Mouse (Mus musculus) hindbrain, postnatal 0 days (tissue): ENCODE data around the gene Ccdc24. TPM values are rescaled to one million over a fixed set of nuclear protein-coding genes. Genes with fewer than 3 reads are reported as not detected.
A peak's percentile ranks its signal among the peaks of the same experiment; 100 is the strongest.

ENCODE experiments used
- ATAC-seq: fragments of 200-750 bp; cut with Nextera tagmentation; 2 replicates; pipeline ENCODE4 v1.8.0; 2017; ENCODE audit warnings: mild to moderate bottlenecking, moderate TSS enrichment, moderate library complexity
- DNase-seq: peaks from one replicate; pipeline ENCODE4 v3.0.0-alpha.2; 2015; ENCODE audit warnings: low spot score
- H3K27ac ChIP-seq: fragments of 300-500 bp; sonication (generic); 2 replicates; pipeline ENCODE4 v1.5.1; 2014; ENCODE audit warnings: mild to moderate bottlenecking
- H3K27me3 ChIP-seq: fragments of 300-500 bp; sonication (generic); 2 replicates; pipeline ENCODE4 v1.6.1; 2014; ENCODE audit warnings: low read length, mixed read lengths; ENCODE audit not compliant: insufficient read depth
- H3K36me3 ChIP-seq: fragments of 300-500 bp; sonication (generic); 2 replicates; pipeline ENCODE4 v1.6.1; 2014; ENCODE audit warnings: low read length, mixed read lengths; ENCODE audit not compliant: insufficient read depth
- H3K4me1 ChIP-seq: fragments of 300-500 bp; sonication (generic); 2 replicates; pipeline ENCODE4 v1.6.1; 2014; ENCODE audit warnings: antibody characterized with exemption, low read length, mixed read lengths; ENCODE audit not compliant: insufficient read depth
- H3K4me2 ChIP-seq: fragments of 300-500 bp; sonication (generic); 2 replicates; pipeline ENCODE4 v1.6.1; 2014; ENCODE audit warnings: low read depth, mild to moderate bottlenecking, low read length, moderate library complexity, mixed read lengths
- H3K4me3 ChIP-seq: fragments of 300-500 bp; sonication (generic); 2 replicates; pipeline ENCODE4 v1.5.1; 2014; ENCODE audit warnings: low read length
- H3K9ac ChIP-seq: fragments of 300-500 bp; sonication (generic); replicated peaks from 2 replicates; pipeline ENCODE4 v1.6.1; 2014; ENCODE audit warnings: mild to moderate bottlenecking, low read length, moderate library complexity, mixed read lengths
- H3K9me3 ChIP-seq: fragments of 300-500 bp; sonication (generic); 2 replicates; pipeline ENCODE4 v1.6.1; 2016; ENCODE audit warnings: low read length, mixed read lengths
- CTCF ChIP-seq: IDR thresholded peaks from 2 replicates; pipeline ENCODE4 v1.5.1; 2016; ENCODE audit warnings: antibody characterized with exemption, control low read depth, low read depth
- whole genome bisulfite sequencing: fragments of 180-500 bp; shearing (Covaris S2); extraction: QIAGEN DNeasy Blood & Tissue Kit; methylation state at CpG from one replicate; pipeline ENCODE4 v1.1.7; 2014; 5-methylcytosine and 5-hydroxymethylcytosine counted together
- polyA plus RNA-seq: library from polyadenylated mRNA; unstranded; fragments of >200 nt; fragmentation: Nextera tagmentation; extraction: Ambion mirVana; gene quantifications from 2 replicates; pipeline ENCODE4 v1.2.1, GENCODE M21; 2015
- total RNA-seq: library from RNA; depleted of rRNA; stranded (reverse); fragments of >200 nt; gene quantifications from 2 replicates; pipeline ENCODE4 v1.2.3, GENCODE M21; 2014

The Ccdc24 gene
- total and polyA plus RNA-seq, 2 experiments from 2014 or later = 1.7 to 2.0 TPM

DNA sequence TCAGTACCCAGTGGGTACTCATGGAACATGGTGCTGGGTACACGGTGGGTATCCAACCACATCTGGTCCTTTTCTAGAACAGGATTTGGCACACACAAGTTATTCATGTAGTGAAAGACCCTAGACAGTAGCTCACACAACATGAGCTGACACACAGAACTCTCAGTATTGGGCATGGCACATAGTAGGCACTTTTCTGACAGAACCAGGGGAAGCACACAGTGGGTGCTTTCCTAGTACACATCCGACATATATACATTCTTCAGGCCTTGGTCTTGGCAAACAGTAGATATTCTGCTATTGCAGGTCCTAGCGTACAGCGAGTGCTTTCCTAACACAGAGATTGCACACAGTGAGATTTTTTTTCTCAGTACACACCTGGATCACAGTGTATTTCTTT is 26.1 kb downstream of the Ccdc24 start:
- Histone ChIP-seq H3K9me3 (no peaks in the 10 kb centered on the region), H3K4me1 (peaks cover 21% of the 10 kb centered on the region; the same call in 1 of the 2 replicates), H3K4me3 (no peak overlapping the region), H3K27me3 (no peaks in the 10 kb centered on the region), H3K27ac (peak overlapping the region; percentile 61), H3K4me2 (no peak overlapping the region), H3K9ac (no peak overlapping the region), H3K36me3 (no peaks in the 10 kb centered on the region; the same call in 1 of the 2 replicates)
- no peak for DNase-seq
- no peak for TF ChIP-seq CTCF
- WGBS = 95% methylated on average over 4 of the region's 4 CpGs
- no peak for ATAC-seq

- WGBS = 40% methylated on average over 11 of the region's 11 CpGs
- peaks cover 21% of the 10 kb centered on the region for H3K4me1 ChIP-seq
- H3K4me3 ChIP-seq = no peak overlapping the region
- no peak for TF ChIP-seq CTCF
- ATAC-seq = no peak
- no peak overlapping the region for H3K4me2 ChIP-seq
- H3K9ac ChIP-seq = no peak overlapping the region
- H3K9me3 ChIP-seq = no peaks in the 10 kb centered on the region
- H3K27ac ChIP-seq = no peak overlapping the region
- H3K36me3 ChIP-seq = no peaks in the 10 kb centered on the region; the same call in 1 of the 2 replicates
- H3K27me3 ChIP-seq = no peaks in the 10 kb centered on the region
- DNase-seq = peak; percentile 39
Observed at GRCm38 (mm10) chr4:117845316-117845715, 27.0 kb downstream of the Ccdc24 start.

DNA sequence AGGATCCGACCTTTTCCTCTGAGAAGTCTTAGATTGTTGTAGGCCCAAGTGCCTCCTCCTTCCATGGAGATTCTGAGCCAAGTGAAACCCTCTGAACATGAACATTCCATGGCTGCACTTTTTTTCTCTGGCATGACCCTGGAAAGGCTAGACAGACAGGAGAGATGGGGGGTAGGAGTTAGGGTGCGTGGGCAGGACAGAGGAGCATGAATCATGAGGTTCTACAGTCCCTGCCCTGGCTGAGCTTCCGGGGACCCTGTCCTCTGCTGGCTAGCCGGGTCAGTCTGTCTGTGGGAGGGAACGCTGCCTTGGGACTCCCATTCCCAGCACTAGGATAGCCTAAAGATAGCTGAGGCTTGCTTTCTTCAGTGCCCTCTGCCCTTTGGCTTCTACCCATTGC is 27.9 kb downstream of the Ccdc24 start:
- no peak overlapping the region for H3K4me3 ChIP-seq
- H3K4me2 ChIP-seq = no peak overlapping the region
- H3K4me1 ChIP-seq = peaks cover 13% of the 10 kb centered on the region
- H3K9ac ChIP-seq = no peak overlapping the region
- 85% methylated on average over 5 of the region's 5 CpGs for WGBS
- no peak overlapping the region for H3K27ac ChIP-seq
- no peaks in the 10 kb centered on the region for H3K9me3 ChIP-seq
- no peak for TF ChIP-seq CTCF
- no peak for DNase-seq
- no peaks in the 10 kb centered on the region for H3K27me3 ChIP-seq
- no peak for ATAC-seq
- H3K36me3 ChIP-seq = no peaks in the 10 kb centered on the region; the same call in 1 of the 2 replicates

DNA sequence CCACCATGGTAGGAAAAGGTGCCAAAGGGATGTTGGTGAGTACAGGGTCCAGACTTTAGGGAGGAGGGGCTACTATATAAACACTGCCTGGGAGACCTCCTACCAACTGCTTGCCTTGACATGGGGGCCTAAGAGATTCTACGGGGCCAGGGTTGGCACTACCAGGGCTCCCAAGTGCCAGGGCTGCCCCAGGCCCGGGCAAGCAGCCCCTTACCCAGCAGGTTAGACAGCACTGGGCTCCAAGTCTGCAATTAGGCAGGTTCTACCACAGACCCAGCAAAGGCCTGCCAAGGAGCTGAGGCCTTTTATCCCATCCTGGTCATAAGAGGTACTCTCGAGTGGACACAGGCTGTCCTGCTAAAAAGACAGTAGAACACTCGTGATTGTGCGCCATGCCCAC is 29.3 kb downstream of the Ccdc24 start:
- Histone ChIP-seq H3K27me3 (no peaks in the 10 kb centered on the region), H3K27ac (no peak overlapping the region), H3K36me3 (no peaks in the 10 kb centered on the region; the same call in 1 of the 2 replicates), H3K4me1 (peaks cover 7% of the 10 kb centered on the region), H3K4me2 (no peak overlapping the region), H3K4me3 (no peak overlapping the region), H3K9ac (no peak overlapping the region), H3K9me3 (no peaks in the 10 kb centered on the region)
- WGBS = 80% methylated on average over 5 of the region's 5 CpGs
- DNase-seq (no peak), ATAC-seq (no peak)
- TF ChIP-seq CTCF = no peak

- no peak overlapping the region for H3K4me2 ChIP-seq
- no peaks in the 10 kb centered on the region for H3K9me3 ChIP-seq
- ATAC-seq = no peak
- 76% methylated on average over 3 of the region's 3 CpGs for WGBS
- DNase-seq = no peak
- H3K36me3 ChIP-seq = no peaks in the 10 kb centered on the region; the same call in 1 of the 2 replicates
- no peak overlapping the region for H3K4me3 ChIP-seq
- no peak overlapping the region for H3K27ac ChIP-seq
- no peak overlapping the region for H3K9ac ChIP-seq
- H3K27me3 ChIP-seq = no peaks in the 10 kb centered on the region
- H3K4me1 ChIP-seq = peaks cover 7% of the 10 kb centered on the region; the same call in 1 of the 2 replicates
- no peak for TF ChIP-seq CTCF
Observed at GRCm38 (mm10) chr4:117841566-117841965, 30.8 kb downstream of the Ccdc24 start.

GRCm38 (mm10) chr4:117840821-117841220 is 31.5 kb downstream of the Ccdc24 start:
- H3K27me3 ChIP-seq = no peaks in the 10 kb centered on the region
- no peaks in the 10 kb centered on the region; the same call in 1 of the 2 replicates for H3K36me3 ChIP-seq
- H3K27ac ChIP-seq = no peak overlapping the region
- H3K4me2 ChIP-seq = no peak overlapping the region
- peaks cover 6% of the 10 kb centered on the region; the same call in 1 of the 2 replicates for H3K4me1 ChIP-seq
- no peak for TF ChIP-seq CTCF
- DNase-seq (no peak), ATAC-seq (no peak)
- no peak overlapping the region for H3K4me3 ChIP-seq
- no peak overlapping the region for H3K9ac ChIP-seq
- H3K9me3 ChIP-seq = no peaks in the 10 kb centered on the region
- WGBS = 96% methylated on average over 5 of the region's 5 CpGs

DNA sequence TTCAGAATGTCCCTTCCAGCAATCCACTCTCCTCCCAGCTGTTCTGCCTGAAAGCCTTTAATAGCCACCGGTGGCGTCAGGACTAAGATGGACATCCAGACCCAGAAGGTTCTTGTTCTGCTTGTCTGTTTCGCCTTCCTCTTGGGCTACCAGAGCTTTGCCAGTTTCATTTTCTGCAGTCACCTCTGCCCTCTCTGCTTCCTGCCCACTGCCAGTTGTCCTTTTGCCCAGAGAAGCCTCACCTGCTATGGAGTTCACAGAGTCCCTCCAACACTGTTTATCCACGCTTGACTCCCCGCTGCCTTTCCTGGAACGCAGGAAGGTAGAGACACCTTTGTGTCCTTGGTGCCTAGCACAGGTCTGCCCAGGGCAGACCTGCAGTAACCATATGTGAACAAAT is 33.0 kb downstream of the Ccdc24 start:
- Histone ChIP-seq H3K4me3 (no peak overlapping the region), H3K9me3 (no peaks in the 10 kb centered on the region), H3K36me3 (no peaks in the 10 kb centered on the region; the same call in 1 of the 2 replicates), H3K4me2 (no peak overlapping the region), H3K27me3 (no peaks in the 10 kb centered on the region), H3K27ac (no peak overlapping the region), H3K4me1 (peaks cover 6% of the 10 kb centered on the region; the same call in 1 of the 2 replicates), H3K9ac (no peak overlapping the region)
- TF ChIP-seq CTCF = no peak
- DNase-seq = no peak
- ATAC-seq = no peak
- WGBS = 79% methylated on average over 6 of the region's 6 CpGs
